Mouse (Mus musculus) liver, postnatal 0 days (tissue): ENCODE measurements around the gene Pten. TPM values are rescaled to one million over a fixed set of nuclear protein-coding genes. Genes with fewer than 3 reads are reported as not detected.

Experiments
- ATAC-seq: fragments of 200-750 bp; cut with Nextera tagmentation; 2 replicates; pipeline ENCODE4 v1.8.0; 2017; ENCODE audit warnings: mild to moderate bottlenecking, moderate library complexity
- DNase-seq: peaks from one replicate; pipeline ENCODE4 v3.0.0-alpha.2; 2016
- H3K27ac ChIP-seq: fragments of 300-500 bp; sonication (generic); 2 replicates; pipeline ENCODE4 v1.5.1; 2014; ENCODE audit warnings: antibody characterized with exemption, moderate library complexity, mild to moderate bottlenecking, low read depth
- H3K27me3 ChIP-seq: fragments of 300-500 bp; sonication (generic); 2 replicates; pipeline ENCODE4 v1.6.1; 2014; ENCODE audit warnings: low read length, control low read depth, mixed read lengths; ENCODE audit not compliant: insufficient read depth
- H3K36me3 ChIP-seq: fragments of 300-500 bp; sonication (generic); replicated peaks from 2 replicates; pipeline ENCODE4 v1.6.1; 2014; ENCODE audit warnings: mild to moderate bottlenecking, control low read depth, low read length, moderate library complexity, mixed read lengths; ENCODE audit not compliant: insufficient read depth
- H3K4me1 ChIP-seq: fragments of 300-500 bp; sonication (generic); 2 replicates; pipeline ENCODE4 v1.6.1; 2014; ENCODE audit warnings: antibody characterized with exemption, mild to moderate bottlenecking, control low read depth; ENCODE audit not compliant: insufficient read depth
- H3K4me2 ChIP-seq: fragments of 300-500 bp; sonication (generic); 2 replicates; pipeline ENCODE4 v1.6.1; 2014; ENCODE audit warnings: low read depth, mild to moderate bottlenecking, low read length, moderate library complexity, mixed read lengths
- H3K4me3 ChIP-seq: fragments of 300-500 bp; sonication (generic); 2 replicates; pipeline ENCODE4 v1.5.1; 2014; ENCODE audit warnings: low read depth, low read length
- H3K9ac ChIP-seq: fragments of 300-500 bp; sonication (generic); replicated peaks from 2 replicates; pipeline ENCODE4 v1.6.1; 2014; ENCODE audit warnings: mild to moderate bottlenecking, moderate library complexity
- H3K9me3 ChIP-seq: fragments of 300-500 bp; sonication (generic); 2 replicates; pipeline ENCODE4 v1.6.1; 2016; ENCODE audit warnings: mild to moderate bottlenecking, control low read depth, low read length, mixed read lengths
- CTCF ChIP-seq: sonication (generic); IDR thresholded peaks from 2 replicates; pipeline ENCODE4 v1.5.1; 2016; ENCODE audit warnings: antibody characterized with exemption, low read depth
- EP300 ChIP-seq: IDR thresholded peaks from 2 replicates; pipeline ENCODE4 v1.6.1; 2016; ENCODE audit warnings: antibody characterized with exemption, low read depth, mild to moderate bottlenecking
- WGBS: fragments of 180-500 bp; shearing (Covaris S2); extraction: QIAGEN DNeasy Blood & Tissue Kit; methylation state at CpG from one replicate; pipeline ENCODE4 v1.1.7; 2014; ENCODE audit not compliant: insufficient replicate concordance; 5-methylcytosine and 5-hydroxymethylcytosine counted together
- polyA plus RNA-seq: library from polyadenylated mRNA; unstranded; fragments of >200 nt; fragmentation: Nextera tagmentation; extraction: Ambion mirVana; gene quantifications from 2 replicates; pipeline ENCODE4 v1.2.1, GENCODE M21; 2015

The Pten gene
- polyA plus RNA-seq, 1 experiment from 2014 or later = 5.1 TPM

DNA sequence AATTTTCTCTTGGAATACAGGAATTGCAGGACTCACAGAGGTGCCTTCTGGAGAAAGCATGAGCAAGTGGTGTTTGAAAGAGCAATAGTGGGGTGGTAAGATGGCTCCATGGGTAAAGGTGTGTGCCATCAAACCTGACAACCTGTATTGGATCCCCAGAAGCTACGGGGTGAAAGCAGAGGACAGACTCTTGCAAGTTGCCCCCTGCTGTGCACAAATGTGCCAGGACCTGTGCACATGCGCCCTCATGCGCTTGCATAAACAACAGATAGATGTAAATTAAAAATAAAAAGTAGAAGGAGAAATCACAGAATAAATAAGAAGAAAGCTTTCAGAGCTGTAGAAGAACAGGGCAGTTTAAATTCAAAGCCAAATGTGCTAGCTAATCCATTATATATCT lies 3.9 kb upstream of the Pten start:
- no peak for TF ChIP-seq EP300
- TF ChIP-seq CTCF = no peak
- 76% methylated on average over 3 of the region's 3 CpGs for WGBS

DNA sequence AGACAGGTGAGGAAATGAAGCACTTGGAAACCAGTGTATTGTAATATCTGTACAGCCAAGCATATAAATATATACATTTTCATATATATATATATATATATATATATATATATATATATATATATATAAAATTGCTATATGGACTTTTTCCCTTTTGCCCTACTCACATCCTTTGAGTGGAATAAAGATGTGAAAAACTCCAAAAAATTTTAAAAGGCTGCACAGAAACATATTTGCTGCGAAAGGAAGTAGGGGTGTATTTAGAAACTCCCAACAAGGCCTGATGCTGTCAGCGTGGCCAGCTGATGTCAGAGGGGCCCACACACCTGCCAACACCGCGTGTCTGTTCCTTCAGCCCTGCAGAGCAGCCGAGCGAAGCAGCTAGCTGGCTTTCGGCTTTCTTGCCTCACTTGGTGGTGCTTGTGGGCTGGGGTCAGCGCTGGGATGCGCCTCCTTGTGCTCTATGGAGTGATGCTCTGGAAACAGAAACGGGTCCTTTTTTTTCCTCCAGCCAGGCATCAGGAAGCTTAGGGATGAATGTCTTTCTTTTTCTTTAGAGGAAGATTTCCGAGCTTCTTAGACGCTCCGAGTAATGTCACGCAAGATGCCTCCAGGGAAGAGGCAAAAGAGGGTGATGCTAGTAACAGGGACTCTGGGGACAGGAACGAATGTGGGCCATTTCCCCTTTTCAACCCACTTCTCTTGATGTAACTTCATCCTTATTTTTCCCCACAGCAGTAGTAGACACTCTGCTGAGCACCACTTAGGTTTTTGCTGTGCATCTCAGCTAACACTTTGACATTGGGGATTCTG lies 2.9 kb upstream of the Pten start:
- DNase-seq (peak; percentile 39), ATAC-seq (no peak)
- H3K4me2 ChIP-seq = peak overlapping the region; percentile 100
- no peaks in the 10 kb centered on the region for H3K36me3 ChIP-seq
- peak overlapping the region; percentile 97 for H3K27ac ChIP-seq
- WGBS = 41% methylated on average over 15 of the region's 15 CpGs
- no peaks in the 10 kb centered on the region for H3K27me3 ChIP-seq
- no peak overlapping the region for H3K9ac ChIP-seq
- H3K9me3 ChIP-seq = no peaks in the 10 kb centered on the region
- TF ChIP-seq CTCF = no peak
- TF ChIP-seq EP300 = no peak
- H3K4me1 ChIP-seq = peaks cover 14% of the 10 kb centered on the region
- H3K4me3 ChIP-seq = no peak overlapping the region

More for the DNA sequence above, 3.9 kb upstream of the Pten start:
- ATAC-seq (no peak), DNase-seq (no peak)
- H3K4me2 ChIP-seq = no peak overlapping the region
- no peak overlapping the region for H3K27ac ChIP-seq
- H3K4me3 ChIP-seq = no peak overlapping the region
- no peaks in the 10 kb centered on the region for H3K27me3 ChIP-seq
- no peaks in the 10 kb centered on the region for H3K9me3 ChIP-seq
- no peaks in the 10 kb centered on the region for H3K36me3 ChIP-seq
- H3K4me1 ChIP-seq = peaks cover 14% of the 10 kb centered on the region
- no peak overlapping the region for H3K9ac ChIP-seq

GRCm38 (mm10) chr19:32755104-32755791 lies 2.0 kb upstream of the Pten start:
- H3K27ac ChIP-seq = peak overlapping the region; percentile 97
- no peaks in the 10 kb centered on the region for H3K9me3 ChIP-seq
- no peak for ATAC-seq

GRCm38 (mm10) chr19:32755792-32756635 lies 1.3 kb upstream of the Pten start:
- H3K27me3 ChIP-seq = no peaks in the 10 kb centered on the region
- peaks cover 14% of the 10 kb centered on the region for H3K4me1 ChIP-seq
- H3K4me3 ChIP-seq = peak overlapping the region; percentile 93
- ATAC-seq (peak; percentile 68), DNase-seq (peak; percentile 97)
- under 1% methylated on average over 52 of the region's 53 CpGs for WGBS
- H3K4me2 ChIP-seq = peak overlapping the region; percentile 100
- TF ChIP-seq EP300 (peak; percentile 52), CTCF (peak; percentile 63)
- no peaks in the 10 kb centered on the region for H3K36me3 ChIP-seq
- peak overlapping the region; percentile 95 for H3K9ac ChIP-seq
- H3K27ac ChIP-seq = peak overlapping the region; percentile 97
- H3K9me3 ChIP-seq = no peaks in the 10 kb centered on the region

More at GRCm38 (mm10) chr19:32755104-32755791, 2.0 kb upstream of the Pten start:
- Histone ChIP-seq H3K9ac (peak overlapping the region; percentile 95), H3K36me3 (no peaks in the 10 kb centered on the region), H3K27me3 (no peaks in the 10 kb centered on the region), H3K4me3 (peak overlapping the region; percentile 93), H3K4me2 (peak overlapping the region; percentile 100), H3K4me1 (peaks cover 14% of the 10 kb centered on the region)
- 13% methylated on average over 12 of the region's 12 CpGs for WGBS
- no peak for DNase-seq
- no peak for TF ChIP-seq EP300
- no peak for TF ChIP-seq CTCF

- Histone ChIP-seq H3K4me3 (peak overlapping the region; percentile 93), H3K9ac (peak overlapping the region; percentile 95), H3K27me3 (no peaks in the 10 kb centered on the region), H3K9me3 (no peaks in the 10 kb centered on the region), H3K4me2 (peak overlapping the region; percentile 100), H3K36me3 (no peaks in the 10 kb centered on the region), H3K27ac (peak overlapping the region; percentile 97), H3K4me1 (peaks cover 17% of the 10 kb centered on the region)
- no peak for DNase-seq
- ATAC-seq = no peak
- WGBS = under 1% methylated on average over 14 of the region's 14 CpGs
- TF ChIP-seq EP300 (no peak), CTCF (peak; percentile 22; the same call in 1 of the 2 replicates)
Observed at GRCm38 (mm10) chr19:32756636-32756899, 729 bp upstream of the Pten start.
